Mouse (Mus musculus) liver, embryonic 14.5 days (tissue): ENCODE data around the gene Mkrn2.

Source experiments
- CTCF ChIP-seq: IDR thresholded peaks from 2 replicates; pipeline ENCODE4 v1.5.1; 2016; ENCODE audit warnings: antibody characterized with exemption, low read depth, control low read depth
- EP300 ChIP-seq: IDR thresholded peaks from 2 replicates; pipeline ENCODE4 v1.6.1; 2016; ENCODE audit warnings: antibody characterized with exemption, low read depth

- no peak for TF ChIP-seq CTCF
- no peak for TF ChIP-seq EP300
Observed at GRCm38 (mm10) chr6:115601715-115602523, at the start of gene Mkrn2.
